Mouse (Mus musculus) adrenal gland, adult 10 weeks (tissue): ENCODE data around the gene Ascc2. TPM values are rescaled to one million over a fixed set of nuclear protein-coding genes. Genes with fewer than 3 reads are reported as not detected.

Source experiments
- polyA plus RNA-seq: library from polyadenylated mRNA; stranded (reverse); fragments of 350-450 nt; fragmentation: Illumina TruSeq; extraction: RNeasy Lipid Tissue Mini Kit (QIAGEN cat#74804); gene quantifications from one replicate; pipeline ENCODE4 v1.2.3, GENCODE M21; 2014; ENCODE audit warnings: low read depth, low replicate concordance

Gene Ascc2
- polyA plus RNA-seq = 22.0 TPM

DNA sequence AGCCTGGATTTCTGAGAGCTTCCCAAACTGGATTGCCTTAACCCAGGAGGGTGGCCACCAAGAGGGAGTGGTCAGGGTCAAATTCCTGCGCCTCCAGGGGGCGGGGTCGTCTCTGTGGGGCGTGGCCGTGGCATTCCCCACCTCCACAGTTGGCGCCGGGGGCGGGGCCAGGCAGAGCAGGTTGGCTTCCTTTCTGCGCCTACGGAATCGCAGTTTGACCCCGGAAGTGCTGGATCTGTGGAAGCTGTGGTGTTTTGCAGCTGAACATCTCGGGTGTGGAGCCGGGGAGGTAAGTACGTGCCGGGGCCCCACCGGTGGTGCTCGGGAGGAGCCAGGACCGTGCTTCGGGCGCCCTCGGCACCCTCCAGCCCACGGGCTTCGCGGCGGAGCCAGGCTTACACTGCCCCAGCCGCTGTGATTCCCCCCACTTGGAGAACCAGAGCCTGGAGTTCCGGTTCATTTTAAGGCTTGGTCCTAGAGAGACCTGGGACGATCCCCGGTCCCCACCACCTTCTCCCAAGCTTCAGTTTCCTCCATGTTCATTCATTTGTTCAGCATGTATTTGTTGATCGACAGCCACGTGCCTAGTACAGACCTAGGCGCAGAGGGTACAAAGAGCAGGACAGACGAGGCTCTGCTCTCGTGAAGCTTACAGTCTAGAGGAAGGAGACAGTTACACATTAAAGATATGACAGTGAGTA is at the start of gene Ascc2:
TSS of gene Ascc2 (plus strand) at position 214 of the 701 bp plus-strand sequence.

GRCm38 (mm10) chr11:4594608-4595500 is 42.7 kb upstream of the Ascc2 start, which contains the start of gene Mtmr3:
TSS of gene Mtmr3 (minus strand) at chr11:4594863.

DNA sequence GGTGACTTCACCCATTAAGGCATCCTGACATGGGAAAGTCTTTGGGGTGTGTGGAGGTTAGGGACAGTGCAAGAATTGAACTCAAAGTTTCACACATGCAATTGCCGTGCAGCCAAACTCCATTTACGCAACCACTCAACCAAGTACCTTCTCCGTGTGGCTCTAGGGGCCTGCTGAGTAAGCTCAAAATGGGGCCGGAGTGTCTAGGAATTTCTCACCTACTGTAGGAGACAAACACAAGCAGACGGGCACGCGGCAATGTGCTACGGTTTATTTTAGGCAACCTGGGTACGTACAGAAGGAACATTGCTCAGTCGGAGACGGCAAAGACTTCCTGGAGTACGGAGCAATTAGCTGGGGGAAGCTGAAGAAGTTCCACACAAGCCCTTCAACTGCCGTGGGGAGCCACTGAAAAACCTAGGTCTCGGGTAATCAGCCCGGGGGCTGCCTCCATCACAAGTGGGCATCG is 17.5 kb upstream of the Ascc2 start, which contains the start of gene Gm11032:
TSS of gene Gm11032 (plus strand) at position 51 of the 469 bp plus-strand sequence.

GRCm38 (mm10) chr11:4704072-4704964 is 66.8 kb downstream of the Ascc2 start, which contains the start of the genes Uqcr10 and Zmat5:
TSS of gene Uqcr10 (minus strand) at chr11:4704342.
TSS of gene Zmat5 (plus strand) at chr11:4704678.

Other genes starting within 250 kb of the Ascc2 start
- gene Hormad2, start 196.6 kb upstream of the Ascc2 start, polyA plus RNA-seq = not detected
- 18.8 TPM for gene Mtmr3, start 42.9 kb upstream of the Ascc2 start, polyA plus RNA-seq
- not detected for gene Gm11032, start 17.7 kb upstream of the Ascc2 start, polyA plus RNA-seq
- gene Uqcr10, start 66.6 kb downstream of the Ascc2 start, polyA plus RNA-seq = 38.8 TPM
- gene Zmat5, start 66.9 kb downstream of the Ascc2 start, polyA plus RNA-seq = not detected
- not detected for gene Cabp7, start 109.0 kb downstream of the Ascc2 start, polyA plus RNA-seq
- gene Nf2, start 211.8 kb downstream of the Ascc2 start, polyA plus RNA-seq = 217 TPM
- gene Nipsnap1, start 236.2 kb downstream of the Ascc2 start, polyA plus RNA-seq = 25.3 TPM